Mouse (Mus musculus): Measurements from ENCODE around the gene Zfp212. TPM values are rescaled to one million over a fixed set of nuclear protein-coding genes. Genes with fewer than 3 reads are reported as not detected.

Gene Zfp212
- 21.0 and 25.4 TPM in 2 replicates for polyA plus RNA-seq (2015; fragmentation: Nextera tagmentation; extraction: Ambion mirVana)

DNA sequence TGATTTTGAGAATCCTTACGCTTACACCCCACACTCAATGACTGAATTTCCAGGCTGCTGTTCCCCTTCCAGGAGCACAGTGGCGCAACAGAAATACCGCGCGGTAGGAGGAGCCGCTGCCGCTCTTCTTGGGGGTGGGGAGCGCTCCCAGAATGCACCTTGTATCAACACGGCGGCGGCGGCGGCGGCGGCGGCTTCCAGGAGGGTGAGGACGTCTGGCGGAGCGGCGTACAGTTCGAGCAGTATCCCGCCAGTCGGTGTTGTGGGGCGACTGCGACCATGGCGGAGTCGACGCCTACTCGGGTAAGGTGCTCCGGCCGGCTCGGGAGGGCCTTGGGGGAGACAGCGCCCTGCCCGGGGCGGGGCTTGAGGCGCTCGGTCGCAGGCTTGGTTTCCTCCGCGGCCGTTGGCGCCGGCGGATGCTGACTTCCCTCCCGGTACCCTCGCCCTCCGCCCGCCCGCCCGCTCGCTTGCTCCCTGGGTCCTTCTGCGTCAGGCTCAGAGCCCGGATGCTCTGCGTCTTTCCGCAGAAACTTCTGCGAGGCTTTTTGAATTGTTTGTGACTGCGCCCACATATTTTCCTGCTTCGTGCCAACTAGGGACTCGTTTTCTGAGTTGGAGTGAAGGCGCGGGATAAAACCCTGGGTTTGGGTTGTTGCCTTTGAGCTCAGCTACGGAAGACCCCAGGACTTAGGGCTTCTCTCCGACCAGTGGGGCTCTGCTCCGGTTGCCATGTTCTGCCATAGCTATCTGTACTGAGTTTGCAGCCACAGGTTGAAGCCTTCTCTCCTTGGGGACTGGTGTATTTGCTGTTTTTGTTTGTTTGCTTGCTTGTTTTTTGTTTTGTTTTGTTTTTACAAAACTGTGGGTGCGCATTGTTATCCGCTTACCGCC, at the start of gene Zfp212:
Gene Zfp212, plus strand, starts transcription at position 30 of the 894 bp plus-strand sequence.
- Histone ChIP-seq H3K9me3 (replicated peaks) (no peaks in the 10 kb centered on the region), H3K27ac (peak within 1 kb of the TSS; percentile 97), H3K36me3 (ENCODE audit: poor library complexity, severe bottlenecking) (no peaks in the 10 kb centered on the region), H3K4me2 (peak within 1 kb of the TSS; percentile 79), H3K4me1 (peaks cover 19% of the 10 kb centered on the region), H3K9ac (peak within 1 kb of the TSS; percentile 86), H3K27me3 (no peaks in the 10 kb centered on the region), H3K4me3 (peak within 1 kb of the TSS; percentile 83)
- peak; percentile 97 for ATAC-seq
- under 1% methylated on average over 48 of the region's 67 CpGs for whole genome bisulfite sequencing

DNA sequence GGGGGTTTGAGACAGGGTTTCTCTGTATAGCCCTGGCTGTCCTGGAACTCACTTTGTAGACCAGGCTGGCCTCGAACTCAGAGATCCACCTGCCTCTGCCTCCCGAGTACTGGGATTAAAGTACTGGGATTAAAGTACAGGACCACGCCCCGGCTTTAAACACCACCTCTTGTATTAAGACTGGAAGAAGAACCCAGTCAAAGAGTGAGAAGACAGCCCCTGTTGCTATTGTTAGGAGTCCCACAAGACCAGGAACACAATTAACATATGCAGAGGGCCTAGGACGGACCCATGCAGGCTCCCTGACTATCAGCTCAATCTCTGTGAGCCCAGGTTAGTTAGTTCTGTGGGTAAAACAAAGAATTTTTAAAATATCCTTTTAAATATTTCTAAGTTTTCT, 48.0 kb upstream of the Zfp212 start:
- 94% methylated on average over 5 of the region's 5 CpGs for WGBS
- Histone ChIP-seq H3K27ac (no peak overlapping the region), H3K4me3 (no peak overlapping the region), H3K4me1 (no peaks in the 10 kb centered on the region), H3K4me2 (no peak overlapping the region), H3K27me3 (no peaks in the 10 kb centered on the region), H3K9me3 (replicated peaks) (no peaks in the 10 kb centered on the region), H3K36me3 (ENCODE audit: poor library complexity, severe bottlenecking) (peaks cover 24% of the 10 kb centered on the region), H3K9ac (no peak overlapping the region)
- no peak for ATAC-seq

DNA sequence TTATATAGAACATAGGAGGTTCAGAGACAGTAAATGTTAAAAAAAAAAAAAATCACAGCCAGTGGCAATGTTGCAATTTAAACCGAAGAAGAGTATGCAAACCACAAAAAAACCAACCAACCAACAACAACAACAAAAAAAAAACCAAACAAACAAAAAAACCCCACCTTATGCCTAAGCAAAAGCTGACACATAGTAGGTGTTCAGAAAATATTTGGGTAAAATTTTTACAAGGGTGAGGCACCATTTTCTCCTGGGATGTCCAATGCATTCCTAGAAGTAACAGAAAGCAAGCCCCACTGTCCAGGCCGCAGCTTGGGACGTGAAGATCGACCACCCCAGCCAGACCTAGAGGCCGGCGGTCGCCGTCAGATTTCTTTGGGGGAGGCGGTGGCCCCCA, 43.2 kb upstream of the Zfp212 start, which contains the start of gene Zfp282:
Gene Zfp282, plus strand, starts transcription at position 147 of the 400 bp plus-strand sequence.
- Histone ChIP-seq H3K4me2 (peak within 1 kb of the TSS; percentile 90), H3K4me3 (peak within 1 kb of the TSS; percentile 95), H3K36me3 (ENCODE audit: poor library complexity, severe bottlenecking) (peaks cover 23% of the 10 kb centered on the region), H3K27ac (peak within 1 kb of the TSS; percentile 97), H3K9me3 (replicated peaks) (no peaks in the 10 kb centered on the region), H3K9ac (peak within 1 kb of the TSS; percentile 98), H3K4me1 (peaks cover 20% of the 10 kb centered on the region), H3K27me3 (no peaks in the 10 kb centered on the region)
- WGBS = 6% methylated on average over 9 of the region's 9 CpGs
- ATAC-seq = no peak

- Histone ChIP-seq H3K4me2 (peak overlapping the region; percentile 90), H3K27ac (peak overlapping the region; percentile 97), H3K36me3 (ENCODE audit: poor library complexity, severe bottlenecking) (peaks cover 28% of the 10 kb centered on the region), H3K9me3 (replicated peaks) (no peaks in the 10 kb centered on the region), H3K9ac (peak overlapping the region; percentile 98), H3K4me3 (peak overlapping the region; percentile 95), H3K4me1 (peaks cover 20% of the 10 kb centered on the region), H3K27me3 (no peaks in the 10 kb centered on the region)
- peak; percentile 96 for ATAC-seq
- under 1% methylated on average over 62 of the region's 71 CpGs for WGBS
Observed at GRCm38 (mm10) chr6:47877461-47878132, 42.7 kb upstream of the Zfp212 start.

DNA sequence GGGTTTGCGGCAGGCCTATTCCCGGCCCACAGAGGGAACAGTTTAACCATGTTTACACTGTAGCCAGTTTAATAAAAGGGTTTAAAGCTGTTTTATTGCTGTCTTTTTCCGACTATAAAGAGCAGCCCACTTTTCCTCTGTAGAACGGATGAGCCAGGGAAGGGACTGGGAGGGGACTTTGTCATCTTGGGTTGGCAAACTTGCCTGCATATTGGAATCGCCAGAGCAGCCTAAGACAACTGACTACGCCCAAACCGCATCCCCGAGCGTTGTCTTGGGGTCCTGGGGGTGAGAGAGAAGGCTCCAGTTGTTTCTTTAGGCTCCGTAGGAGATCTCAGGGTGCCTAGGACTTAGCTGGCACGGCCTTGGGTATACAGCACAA, 42.2 kb upstream of the Zfp212 start:
- H3K27ac ChIP-seq = peak overlapping the region; percentile 97
- peaks cover 20% of the 10 kb centered on the region for H3K4me1 ChIP-seq
- under 1% methylated on average over 11 of the region's 11 CpGs for WGBS
- H3K4me3 ChIP-seq = peak overlapping the region; percentile 95
- peak overlapping the region; percentile 90 for H3K4me2 ChIP-seq
- no peaks in the 10 kb centered on the region for H3K9me3 ChIP-seq (replicated peaks)
- no peaks in the 10 kb centered on the region for H3K27me3 ChIP-seq
- peaks cover 34% of the 10 kb centered on the region for H3K36me3 ChIP-seq (ENCODE audit: poor library complexity, severe bottlenecking)
- 0 out of 2 replicates have a peak, but pooled peaks have one; percentile 6 for ATAC-seq
- H3K9ac ChIP-seq = peak overlapping the region; percentile 98

DNA sequence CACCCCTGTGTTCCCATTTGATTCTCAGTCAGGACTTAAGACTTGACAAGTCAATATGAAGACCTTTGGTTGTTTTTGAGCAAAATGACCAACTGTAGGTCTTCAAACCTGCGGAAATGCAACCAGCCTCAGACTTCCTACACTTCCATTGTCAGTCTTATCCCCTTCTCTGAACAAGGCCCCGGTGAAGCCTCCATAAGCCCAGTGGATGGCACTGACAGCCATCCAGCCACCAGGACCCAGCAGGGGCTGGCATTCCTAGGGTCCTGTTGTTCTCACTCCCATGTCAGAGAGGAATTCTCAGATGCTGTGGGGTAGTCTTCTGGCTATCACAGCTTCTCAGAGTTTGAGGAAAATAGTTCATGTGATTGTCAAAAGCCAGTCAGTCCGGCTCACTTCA, 41.7 kb upstream of the Zfp212 start:
- H3K9ac ChIP-seq = peak overlapping the region; percentile 98
- peak overlapping the region; percentile 95 for H3K4me3 ChIP-seq
- no peak for ATAC-seq
- peaks cover 20% of the 10 kb centered on the region for H3K4me1 ChIP-seq
- peak overlapping the region; percentile 90 for H3K4me2 ChIP-seq
- H3K27me3 ChIP-seq = no peaks in the 10 kb centered on the region
- WGBS = 36% methylated on average over 3 of the region's 3 CpGs
- peak overlapping the region; percentile 97 for H3K27ac ChIP-seq
- peaks cover 38% of the 10 kb centered on the region for H3K36me3 ChIP-seq (ENCODE audit: poor library complexity, severe bottlenecking)
- no peaks in the 10 kb centered on the region for H3K9me3 ChIP-seq (replicated peaks)

DNA sequence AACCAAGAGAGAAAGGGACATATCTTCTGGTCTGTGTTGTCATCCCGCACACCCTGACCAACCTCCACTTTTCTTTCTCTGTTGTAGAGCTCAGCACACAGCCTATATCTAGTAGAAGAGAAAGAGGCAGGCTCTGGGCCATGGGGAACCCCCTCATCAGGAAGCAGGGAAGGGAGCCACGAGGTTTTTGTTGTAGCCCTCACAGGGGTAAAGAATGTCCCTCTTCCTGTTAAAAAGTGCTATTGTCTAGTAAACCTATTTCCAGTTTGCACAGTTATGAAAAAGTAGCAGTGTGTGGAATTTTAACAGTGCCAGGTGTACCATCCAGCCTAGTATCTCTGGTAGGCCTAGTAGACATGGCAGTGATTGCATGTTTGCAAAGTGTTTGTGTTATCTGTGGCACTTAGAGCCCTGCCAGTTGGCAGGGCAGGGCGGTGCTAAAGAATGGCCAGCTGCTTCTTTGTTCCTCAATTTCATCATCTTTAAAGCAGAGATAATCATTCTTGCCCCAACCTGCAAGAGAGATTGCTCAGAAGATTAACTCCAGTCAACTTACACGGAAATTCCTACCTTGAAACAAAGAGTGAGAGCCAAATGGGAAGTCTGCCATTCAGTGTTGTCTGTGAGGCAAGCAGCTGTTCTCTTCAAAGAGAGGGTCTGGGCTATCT, 41.1 kb upstream of the Zfp212 start:
- Histone ChIP-seq H3K36me3 (ENCODE audit: poor library complexity, severe bottlenecking) (peaks cover 44% of the 10 kb centered on the region), H3K27ac (no peak overlapping the region), H3K4me2 (peak overlapping the region; percentile 90), H3K9me3 (replicated peaks) (no peaks in the 10 kb centered on the region), H3K27me3 (no peaks in the 10 kb centered on the region), H3K4me3 (peak overlapping the region; percentile 95), H3K4me1 (peaks cover 20% of the 10 kb centered on the region), H3K9ac (peak overlapping the region; percentile 98; the same call in 1 of the 2 replicates)
- WGBS = 69% methylated on average over 4 of the region's 4 CpGs
- ATAC-seq = no peak

DNA sequence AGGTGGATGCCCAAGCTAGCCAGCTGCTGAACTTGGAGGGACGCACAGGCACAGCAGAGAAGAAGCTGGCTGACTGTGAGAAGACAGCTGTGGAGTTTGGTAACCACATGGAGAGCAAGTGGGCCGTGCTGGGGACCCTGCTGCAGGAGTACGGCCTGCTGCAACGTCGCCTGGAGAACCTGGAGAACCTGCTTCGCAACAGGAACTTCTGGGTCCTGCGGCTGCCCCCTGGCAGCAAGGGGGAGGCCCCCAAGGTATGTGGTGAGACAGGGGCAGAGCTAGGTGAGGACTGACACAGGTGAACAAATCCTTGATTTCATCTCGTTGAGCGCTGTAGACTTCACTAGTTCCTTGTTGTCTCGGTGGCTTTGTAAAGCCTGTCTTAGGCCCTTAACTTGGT, 40.1 kb upstream of the Zfp212 start:
- no peak for ATAC-seq
- Histone ChIP-seq H3K4me1 (peaks cover 20% of the 10 kb centered on the region), H3K4me2 (peak overlapping the region; percentile 6; the same call in 1 of the 2 replicates), H3K27me3 (no peaks in the 10 kb centered on the region), H3K9ac (no peak overlapping the region), H3K27ac (no peak overlapping the region), H3K4me3 (no peak overlapping the region), H3K9me3 (replicated peaks) (no peaks in the 10 kb centered on the region), H3K36me3 (ENCODE audit: poor library complexity, severe bottlenecking) (peaks cover 54% of the 10 kb centered on the region)
- 92% methylated on average over 10 of the region's 10 CpGs for WGBS

- H3K9ac ChIP-seq = no peak overlapping the region
- no peak for ATAC-seq
- no peaks in the 10 kb centered on the region for H3K4me1 ChIP-seq
- no peaks in the 10 kb centered on the region for H3K9me3 ChIP-seq (replicated peaks)
- no peak overlapping the region for H3K27ac ChIP-seq
- H3K27me3 ChIP-seq = no peaks in the 10 kb centered on the region
- no peak overlapping the region for H3K4me2 ChIP-seq
- H3K4me3 ChIP-seq = no peak overlapping the region
- peaks cover 95% of the 10 kb centered on the region for H3K36me3 ChIP-seq (ENCODE audit: poor library complexity, severe bottlenecking)
- WGBS = 90% methylated on average over 8 of the region's 8 CpGs
Observed at GRCm38 (mm10) chr6:47888812-47889383, 31.4 kb upstream of the Zfp212 start.

- peaks cover 74% of the 10 kb centered on the region for H3K36me3 ChIP-seq (ENCODE audit: poor library complexity, severe bottlenecking)
Observed at GRCm38 (mm10) chr6:47899416-47899815, 20.9 kb upstream of the Zfp212 start.

GRCm38 (mm10) chr6:47903587-47903986, 16.7 kb upstream of the Zfp212 start:
- H3K4me3 ChIP-seq = no peak overlapping the region
- H3K4me2 ChIP-seq = no peak overlapping the region
- peaks cover 15% of the 10 kb centered on the region; the same call in 1 of the 2 replicates for H3K27me3 ChIP-seq
- H3K27ac ChIP-seq = no peak overlapping the region
- no peaks in the 10 kb centered on the region for H3K9me3 ChIP-seq (replicated peaks)
- no peaks in the 10 kb centered on the region for H3K4me1 ChIP-seq
- H3K36me3 ChIP-seq (ENCODE audit: poor library complexity, severe bottlenecking) = peaks cover 97% of the 10 kb centered on the region
- WGBS = 84% methylated on average over 4 of the region's 4 CpGs
- no peak for ATAC-seq
- no peak overlapping the region for H3K9ac ChIP-seq

More at GRCm38 (mm10) chr6:47899416-47899815, 20.9 kb upstream of the Zfp212 start:
- no peak for ATAC-seq
- Histone ChIP-seq H3K4me2 (no peak overlapping the region), H3K27me3 (peaks cover 15% of the 10 kb centered on the region; the same call in 1 of the 2 replicates), H3K9me3 (replicated peaks) (no peaks in the 10 kb centered on the region), H3K9ac (no peak overlapping the region), H3K4me1 (no peaks in the 10 kb centered on the region), H3K4me3 (no peak overlapping the region), H3K27ac (no peak overlapping the region)
- WGBS = 95% methylated on average over 6 of the region's 6 CpGs

Data from forebrain, embryonic 13.5 days (tissue).